Mouse (Mus musculus) embryonic facial prominence, embryonic 14.5 days (tissue): ENCODE data around the gene Tti1. TPM values are rescaled to one million over a fixed set of nuclear protein-coding genes. Genes with fewer than 3 reads are reported as not detected.
A peak's percentile ranks its signal among the peaks of the same experiment; 100 is the strongest.

Experiments
- ATAC-seq: fragments of 200-750 bp; cut with Nextera tagmentation; 2 replicates; pipeline ENCODE4 v1.8.0; 2017; ENCODE audit warnings: low read depth, moderate number of reproducible peaks, moderate TSS enrichment
- DNase-seq: peaks from one replicate; pipeline ENCODE4 v3.0.0-alpha.2; 2015; ENCODE audit warnings: low spot score
- H3K27ac ChIP-seq: fragments of 300-500 bp; sonication (generic); replicated peaks from 2 replicates; pipeline ENCODE4 v1.5.1; 2014; ENCODE audit warnings: low read depth, mild to moderate bottlenecking, low read length, moderate library complexity
- H3K27me3 ChIP-seq: fragments of 300-500 bp; sonication (generic); replicated peaks from 2 replicates; pipeline ENCODE4 v1.6.1; 2014; ENCODE audit warnings: low read length; ENCODE audit not compliant: control insufficient read depth, insufficient read depth
- H3K36me3 ChIP-seq: fragments of 300-500 bp; sonication (generic); 2 replicates; pipeline ENCODE4 v1.6.1; 2014; ENCODE audit warnings: low read length, mixed read lengths; ENCODE audit not compliant: control insufficient read depth, insufficient read depth
- H3K4me1 ChIP-seq: fragments of 300-500 bp; sonication (generic); 2 replicates; pipeline ENCODE4 v1.6.1; 2014; ENCODE audit warnings: antibody characterized with exemption, low read length; ENCODE audit not compliant: control insufficient read depth, insufficient read depth
- H3K4me2 ChIP-seq: fragments of 300-500 bp; sonication (generic); 2 replicates; pipeline ENCODE4 v1.6.1; 2014; ENCODE audit warnings: low read depth, mild to moderate bottlenecking, low read length, moderate library complexity, mixed read lengths
- H3K4me3 ChIP-seq: fragments of 300-500 bp; sonication (generic); 2 replicates; pipeline ENCODE4 v1.5.1; 2014; ENCODE audit warnings: low read depth, mild to moderate bottlenecking, low read length
- H3K9ac ChIP-seq: fragments of 300-500 bp; sonication (generic); 2 replicates; pipeline ENCODE4 v1.6.1; 2014; ENCODE audit warnings: low read depth, mild to moderate bottlenecking, low read length, moderate library complexity, mixed read lengths
- H3K9me3 ChIP-seq: fragments of 300-500 bp; sonication (generic); 2 replicates; pipeline ENCODE4 v1.6.1; 2016; ENCODE audit warnings: low read length; ENCODE audit not compliant: control insufficient read depth
- WGBS: fragments of 180-500 bp; shearing (Covaris S2); extraction: QIAGEN DNeasy Blood & Tissue Kit; methylation state at CpG from one replicate; pipeline ENCODE4 v1.1.7; 2014; 5-methylcytosine and 5-hydroxymethylcytosine counted together
- polyA plus RNA-seq: library from polyadenylated mRNA; unstranded; fragments of >200 nt; fragmentation: Nextera tagmentation; extraction: Ambion mirVana; gene quantifications from 2 replicates; pipeline ENCODE4 v1.2.1, GENCODE M21; 2014

Tti1 gene
- polyA plus RNA-seq, 1 experiment from 2014 or later = 17.0 TPM

GRCm38 (mm10) chr2:158050116-158050515, 21.9 kb upstream of the Tti1 start:
- H3K9ac ChIP-seq = no peak overlapping the region
- H3K4me1 ChIP-seq = no peaks in the 10 kb centered on the region
- ATAC-seq (no peak), DNase-seq (no peak)
- H3K4me3 ChIP-seq = no peak overlapping the region
- no peak overlapping the region for H3K4me2 ChIP-seq
- WGBS = 94% methylated on average over 8 of the region's 8 CpGs
- H3K36me3 ChIP-seq = peaks cover 54% of the 10 kb centered on the region
- H3K9me3 ChIP-seq = no peaks in the 10 kb centered on the region
- H3K27me3 ChIP-seq = no peaks in the 10 kb centered on the region
- no peak overlapping the region for H3K27ac ChIP-seq

- WGBS = 89% methylated on average over 1 of the region's 1 CpGs
- ATAC-seq = no peak
These were observed 20.5 kb upstream of the Tti1 start for GRCm38 (mm10) chr2:158048718-158049117.

GRCm38 (mm10) chr2:158047903-158048302, 19.7 kb upstream of the Tti1 start:
- Histone ChIP-seq H3K4me3 (no peak overlapping the region), H3K4me2 (no peak overlapping the region), H3K9ac (no peak overlapping the region), H3K9me3 (no peaks in the 10 kb centered on the region), H3K36me3 (peaks cover 70% of the 10 kb centered on the region), H3K27ac (no peak overlapping the region), H3K4me1 (no peaks in the 10 kb centered on the region), H3K27me3 (no peaks in the 10 kb centered on the region)
- DNase-seq = peak; percentile 48
- WGBS = 65% methylated on average over 3 of the region's 3 CpGs
- ATAC-seq = no peak

More at GRCm38 (mm10) chr2:158048718-158049117, 20.5 kb upstream of the Tti1 start:
- Histone ChIP-seq H3K27me3 (no peaks in the 10 kb centered on the region), H3K4me1 (no peaks in the 10 kb centered on the region), H3K36me3 (peaks cover 63% of the 10 kb centered on the region), H3K4me2 (no peak overlapping the region), H3K9ac (no peak overlapping the region), H3K4me3 (no peak overlapping the region), H3K27ac (no peak overlapping the region), H3K9me3 (no peaks in the 10 kb centered on the region)
- DNase-seq = no peak

DNA sequence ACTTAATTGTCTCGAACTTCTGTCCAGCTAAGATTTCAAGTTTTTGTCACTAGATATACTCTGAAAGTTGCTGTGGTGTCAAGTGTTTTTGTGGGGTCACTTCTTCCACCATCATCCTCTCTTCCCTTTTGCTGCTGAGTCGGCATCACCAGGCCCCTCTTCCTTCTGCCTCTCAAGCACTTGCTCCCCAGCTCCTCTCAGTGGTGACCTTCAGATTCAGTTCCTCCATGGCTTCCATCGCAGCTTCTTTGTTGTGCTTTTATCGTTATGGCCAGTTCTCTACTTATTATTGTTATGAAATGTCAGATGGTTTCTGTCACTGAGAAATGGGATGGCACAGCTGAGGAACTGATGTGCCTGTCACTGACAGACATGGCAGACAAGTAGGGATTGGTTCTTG, 18.0 kb upstream of the Tti1 start:
- no peak overlapping the region for H3K9ac ChIP-seq
- no peak overlapping the region for H3K4me3 ChIP-seq
- H3K27me3 ChIP-seq = no peaks in the 10 kb centered on the region
- no peak overlapping the region for H3K27ac ChIP-seq
- ATAC-seq (no peak), DNase-seq (no peak)
- no peak overlapping the region for H3K4me2 ChIP-seq
- no peaks in the 10 kb centered on the region for H3K4me1 ChIP-seq
- H3K36me3 ChIP-seq = peaks cover 73% of the 10 kb centered on the region
- H3K9me3 ChIP-seq = no peaks in the 10 kb centered on the region
- 70% methylated on average over 4 of the region's 4 CpGs for WGBS

DNA sequence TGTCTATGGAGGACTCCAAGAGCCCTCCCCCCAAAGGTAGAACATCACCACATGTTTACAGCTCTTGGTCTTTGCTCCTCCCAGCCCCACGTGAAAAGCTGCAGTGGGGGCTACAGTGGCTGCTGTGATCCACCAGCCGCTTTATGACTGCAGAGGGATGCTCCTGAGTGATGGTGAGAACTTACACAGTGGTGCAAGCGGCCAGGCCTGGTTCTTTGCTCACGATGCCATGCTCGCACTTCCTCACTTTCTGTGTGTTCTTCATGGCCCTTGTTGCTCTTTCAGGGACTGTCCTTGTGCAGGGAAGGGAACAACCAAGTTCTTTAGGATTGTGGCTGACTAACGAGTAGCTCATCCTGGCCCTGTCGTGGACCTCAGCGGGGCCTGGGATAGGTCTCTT, 15.3 kb upstream of the Tti1 start:
- Histone ChIP-seq H3K36me3 (peaks cover 69% of the 10 kb centered on the region), H3K27me3 (no peaks in the 10 kb centered on the region), H3K4me3 (no peak overlapping the region), H3K4me1 (no peaks in the 10 kb centered on the region), H3K9me3 (no peaks in the 10 kb centered on the region), H3K4me2 (no peak overlapping the region), H3K27ac (no peak overlapping the region), H3K9ac (no peak overlapping the region)
- no peak for DNase-seq
- 87% methylated on average over 8 of the region's 8 CpGs for WGBS
- ATAC-seq = no peak

GRCm38 (mm10) chr2:158040396-158040795, 12.2 kb upstream of the Tti1 start:
- no peak overlapping the region for H3K9ac ChIP-seq
- no peak overlapping the region for H3K4me2 ChIP-seq
- H3K9me3 ChIP-seq = no peaks in the 10 kb centered on the region
- H3K27ac ChIP-seq = no peak overlapping the region
- WGBS = 84% methylated on average over 2 of the region's 2 CpGs
- no peaks in the 10 kb centered on the region for H3K4me1 ChIP-seq
- DNase-seq (no peak), ATAC-seq (no peak)
- H3K27me3 ChIP-seq = no peaks in the 10 kb centered on the region
- H3K36me3 ChIP-seq = peaks cover 68% of the 10 kb centered on the region
- no peak overlapping the region for H3K4me3 ChIP-seq

GRCm38 (mm10) chr2:158039662-158040061, 11.4 kb upstream of the Tti1 start:
- DNase-seq (no peak), ATAC-seq (no peak)
- Histone ChIP-seq H3K36me3 (peaks cover 61% of the 10 kb centered on the region), H3K9ac (no peak overlapping the region), H3K4me3 (no peak overlapping the region), H3K9me3 (no peaks in the 10 kb centered on the region), H3K4me1 (no peaks in the 10 kb centered on the region), H3K27ac (no peak overlapping the region), H3K27me3 (no peaks in the 10 kb centered on the region), H3K4me2 (no peak overlapping the region)
- 66% methylated on average over 1 of the region's 1 CpGs for WGBS

GRCm38 (mm10) chr2:158037571-158037970, 9.3 kb upstream of the Tti1 start:
- Histone ChIP-seq H3K4me2 (no peak overlapping the region), H3K27me3 (no peaks in the 10 kb centered on the region), H3K9me3 (no peaks in the 10 kb centered on the region), H3K9ac (no peak overlapping the region), H3K36me3 (peaks cover 44% of the 10 kb centered on the region), H3K4me1 (no peaks in the 10 kb centered on the region), H3K27ac (no peak overlapping the region), H3K4me3 (no peak overlapping the region)
- WGBS = 89% methylated on average over 1 of the region's 1 CpGs
- no peak for ATAC-seq
- no peak for DNase-seq

GRCm38 (mm10) chr2:158036953-158037352, 8.7 kb upstream of the Tti1 start:
- Histone ChIP-seq H3K4me3 (no peak overlapping the region), H3K9ac (no peak overlapping the region), H3K4me2 (no peak overlapping the region), H3K36me3 (peaks cover 46% of the 10 kb centered on the region), H3K27ac (no peak overlapping the region), H3K4me1 (no peaks in the 10 kb centered on the region), H3K27me3 (no peaks in the 10 kb centered on the region), H3K9me3 (no peaks in the 10 kb centered on the region)
- WGBS = 87% methylated on average over 7 of the region's 7 CpGs
- DNase-seq (no peak), ATAC-seq (no peak)
